Mouse (Mus musculus) intestine, postnatal 0 days (tissue): Measurements from ENCODE around the gene Crygd. TPM values are rescaled to one million over a fixed set of nuclear protein-coding genes. Genes with fewer than 3 reads are reported as not detected.

Experiments used
- ATAC-seq: fragments of 200-750 bp; cut with Nextera tagmentation; 2 replicates; pipeline ENCODE4 v1.8.0; 2017; ENCODE audit warnings: mild to moderate bottlenecking, moderate TSS enrichment, moderate library complexity
- H3K27ac ChIP-seq: fragments of 300-500 bp; sonication (generic); 2 replicates; pipeline ENCODE4 v1.5.1; 2014; ENCODE audit warnings: mild to moderate bottlenecking, low read depth, low read length, moderate library complexity
- H3K27me3 ChIP-seq: fragments of 300-500 bp; sonication (generic); replicated peaks from 2 replicates; pipeline ENCODE4 v1.6.1; 2014; ENCODE audit warnings: low read length, mixed read lengths; ENCODE audit not compliant: control insufficient read depth, insufficient read depth
- H3K36me3 ChIP-seq: fragments of 300-500 bp; sonication (generic); 2 replicates; pipeline ENCODE4 v1.6.1; 2014; ENCODE audit warnings: mild to moderate bottlenecking, moderate library complexity; ENCODE audit not compliant: control insufficient read depth, insufficient read depth
- H3K4me1 ChIP-seq: fragments of 300-500 bp; sonication (generic); replicated peaks from 2 replicates; pipeline ENCODE4 v1.6.1; 2014; ENCODE audit warnings: antibody characterized with exemption, low read length, mixed read lengths; ENCODE audit not compliant: control insufficient read depth, insufficient read depth
- H3K4me2 ChIP-seq: fragments of 300-500 bp; sonication (generic); replicated peaks from 2 replicates; pipeline ENCODE4 v1.6.1; 2014; ENCODE audit warnings: low read depth, mild to moderate bottlenecking, moderate library complexity
- H3K4me3 ChIP-seq: fragments of 300-500 bp; sonication (generic); 2 replicates; pipeline ENCODE4 v1.5.1; 2014; ENCODE audit warnings: low read depth, low read length
- H3K9ac ChIP-seq: fragments of 300-500 bp; sonication (generic); 2 replicates; pipeline ENCODE4 v1.6.1; 2014; ENCODE audit warnings: mild to moderate bottlenecking, low read depth, low read length
- H3K9me3 ChIP-seq: fragments of 300-500 bp; sonication (generic); 2 replicates; pipeline ENCODE4 v1.6.1; 2016; ENCODE audit warnings: mixed run types; ENCODE audit not compliant: control insufficient read depth
- CTCF ChIP-seq: sonication (generic); IDR thresholded peaks from 2 replicates; pipeline ENCODE4 v1.5.1; 2016; ENCODE audit warnings: low read depth, mild to moderate bottlenecking, control low read depth, antibody characterized with exemption, moderate library complexity
- WGBS: fragments of 180-500 bp; shearing (Covaris S2); extraction: QIAGEN DNeasy Blood & Tissue Kit; methylation state at CpG from one replicate; pipeline ENCODE4 v1.1.7; 2014; 5-methylcytosine and 5-hydroxymethylcytosine counted together
- polyA plus RNA-seq: library from polyadenylated mRNA; unstranded; fragments of >200 nt; fragmentation: Nextera tagmentation; extraction: Ambion mirVana; gene quantifications from 2 replicates; pipeline ENCODE4 v1.2.1, GENCODE M21; 2015

The Crygd gene
- not detected in 2 replicates for polyA plus RNA-seq

- Histone ChIP-seq H3K4me3 (no peak within 1 kb of the TSS), H3K27me3 (no peaks in the 10 kb centered on the region), H3K27ac (no peak within 1 kb of the TSS), H3K9ac (no peak within 1 kb of the TSS), H3K9me3 (no peaks in the 10 kb centered on the region), H3K4me1 (no peaks in the 10 kb centered on the region), H3K4me2 (no peak within 1 kb of the TSS), H3K36me3 (no peaks in the 10 kb centered on the region)
- WGBS, result 87% methylated on average over 8 of the region's 8 CpGs
- no peak for TF ChIP-seq CTCF
- no peak for ATAC-seq
These were observed at the start of gene Crygd for GRCm38 (mm10) chr1:65063352-65063751. Gene Crygd (minus strand): TSS chr1:65063452.

GRCm38 (mm10) chr1:65112807-65113196, 49.5 kb upstream of the Crygd start:
- H3K9ac ChIP-seq, result no peak overlapping the region
- H3K27ac ChIP-seq, result peak overlapping the region; percentile 37
- peak overlapping the region; percentile 37; the same call in 1 of the 2 replicates for H3K4me2 ChIP-seq
- ATAC-seq, result no peak
- 51% methylated on average over 14 of the region's 14 CpGs for WGBS
- H3K4me1 ChIP-seq, result no peaks in the 10 kb centered on the region
- no peaks in the 10 kb centered on the region for H3K27me3 ChIP-seq
- H3K36me3 ChIP-seq, result no peaks in the 10 kb centered on the region
- no peaks in the 10 kb centered on the region for H3K9me3 ChIP-seq
- H3K4me3 ChIP-seq, result no peak overlapping the region
- TF ChIP-seq CTCF, result no peak

- TF ChIP-seq CTCF, result peak; percentile 92
- 7% methylated on average over 8 of the region's 8 CpGs for whole genome bisulfite sequencing
- Histone ChIP-seq H3K9me3 (no peaks in the 10 kb centered on the region), H3K9ac (no peak overlapping the region), H3K27me3 (no peaks in the 10 kb centered on the region), H3K27ac (peak overlapping the region; percentile 37), H3K4me3 (no peak overlapping the region), H3K36me3 (no peaks in the 10 kb centered on the region), H3K4me2 (peak overlapping the region; percentile 37; the same call in 1 of the 2 replicates), H3K4me1 (no peaks in the 10 kb centered on the region)
- peak; percentile 65; the same call in 1 of the 2 replicates for ATAC-seq
These were observed 49.0 kb upstream of the Crygd start for GRCm38 (mm10) chr1:65112031-65112806.

GRCm38 (mm10) chr1:65109756-65110435, 46.6 kb upstream of the Crygd start:
- H3K9me3 ChIP-seq, result no peaks in the 10 kb centered on the region
- H3K27me3 ChIP-seq, result no peaks in the 10 kb centered on the region
- H3K36me3 ChIP-seq, result no peaks in the 10 kb centered on the region
- TF ChIP-seq CTCF, result no peak
- no peak overlapping the region for H3K27ac ChIP-seq
- WGBS, result 67% methylated on average over 25 of the region's 25 CpGs
- H3K4me2 ChIP-seq, result no peak overlapping the region
- H3K4me1 ChIP-seq, result no peaks in the 10 kb centered on the region
- H3K4me3 ChIP-seq, result no peak overlapping the region
- no peak overlapping the region for H3K9ac ChIP-seq
- ATAC-seq, result no peak

GRCm38 (mm10) chr1:65109196-65109595, 45.9 kb upstream of the Crygd start:
- no peak overlapping the region for H3K4me2 ChIP-seq
- no peak overlapping the region for H3K27ac ChIP-seq
- H3K4me1 ChIP-seq, result no peaks in the 10 kb centered on the region
- H3K9me3 ChIP-seq, result no peaks in the 10 kb centered on the region
- no peak for TF ChIP-seq CTCF
- no peaks in the 10 kb centered on the region for H3K27me3 ChIP-seq
- no peak overlapping the region for H3K9ac ChIP-seq
- ATAC-seq, result no peak
- 89% methylated on average over 8 of the region's 8 CpGs for WGBS
- no peaks in the 10 kb centered on the region for H3K36me3 ChIP-seq
- H3K4me3 ChIP-seq, result no peak overlapping the region

GRCm38 (mm10) chr1:65107654-65108279, 44.5 kb upstream of the Crygd start:
- no peak overlapping the region for H3K4me3 ChIP-seq
- no peaks in the 10 kb centered on the region for H3K4me1 ChIP-seq
- 82% methylated on average over 10 of the region's 10 CpGs for WGBS
- H3K9me3 ChIP-seq, result no peaks in the 10 kb centered on the region
- H3K36me3 ChIP-seq, result no peaks in the 10 kb centered on the region
- no peaks in the 10 kb centered on the region for H3K27me3 ChIP-seq
- ATAC-seq, result no peak
- no peak overlapping the region for H3K9ac ChIP-seq
- no peak overlapping the region for H3K4me2 ChIP-seq
- no peak for TF ChIP-seq CTCF
- H3K27ac ChIP-seq, result no peak overlapping the region
